Mouse (Mus musculus): ENCODE results near the gene Ostm1.

- TF ChIP-seq POLR2A (IDR thresholded peaks at IDR 0.05; ENCODE audit: borderline replicate concordance, insufficient read depth, low read length) (no peak), CTCF (IDR thresholded peaks at IDR 0.05; ENCODE audit: borderline replicate concordance, insufficient read depth, low read depth, low read length) (no peak)
Observed at GRCm38 (mm10) chr10:42614766-42615165, 31.1 kb downstream of the Ostm1 start.

Data from cerebellum, adult 2 months (tissue).